Mouse (Mus musculus): ENCODE data around the gene Fam229b.

- TF ChIP-seq POLR2A (IDR thresholded peaks at IDR 0.05; ENCODE audit: borderline replicate concordance, low read depth, low read length) (no peak), CTCF (IDR thresholded peaks at IDR 0.05; ENCODE audit: low read depth, low read length) (no peak)
These were observed 5.0 kb upstream of the Fam229b start for GRCm38 (mm10) chr10:39138761-39139160.
